Mouse (Mus musculus): ENCODE results near the gene U2af1l4.
A peak's percentile ranks its signal among the peaks of the same experiment; 100 is the strongest.

U2af1l4 gene

GRCm38 (mm10) chr7:30586455-30587020, 23.4 kb downstream of the U2af1l4 start:
- no peak for DNase-seq (ENCODE audit: low read depth, low spot score)

- no peak for DNase-seq (ENCODE audit: low read depth, low spot score)
These were observed 25.0 kb downstream of the U2af1l4 start for GRCm38 (mm10) chr7:30587842-30588667.

GRCm38 (mm10) chr7:30588676-30589434, 25.8 kb downstream of the U2af1l4 start, which contains the start of gene Kmt2b:
Gene Kmt2b, minus strand, starts transcription at chr7:30588726.
- DNase-seq (ENCODE audit: low read depth, low spot score), result peak; percentile 93

DNA sequence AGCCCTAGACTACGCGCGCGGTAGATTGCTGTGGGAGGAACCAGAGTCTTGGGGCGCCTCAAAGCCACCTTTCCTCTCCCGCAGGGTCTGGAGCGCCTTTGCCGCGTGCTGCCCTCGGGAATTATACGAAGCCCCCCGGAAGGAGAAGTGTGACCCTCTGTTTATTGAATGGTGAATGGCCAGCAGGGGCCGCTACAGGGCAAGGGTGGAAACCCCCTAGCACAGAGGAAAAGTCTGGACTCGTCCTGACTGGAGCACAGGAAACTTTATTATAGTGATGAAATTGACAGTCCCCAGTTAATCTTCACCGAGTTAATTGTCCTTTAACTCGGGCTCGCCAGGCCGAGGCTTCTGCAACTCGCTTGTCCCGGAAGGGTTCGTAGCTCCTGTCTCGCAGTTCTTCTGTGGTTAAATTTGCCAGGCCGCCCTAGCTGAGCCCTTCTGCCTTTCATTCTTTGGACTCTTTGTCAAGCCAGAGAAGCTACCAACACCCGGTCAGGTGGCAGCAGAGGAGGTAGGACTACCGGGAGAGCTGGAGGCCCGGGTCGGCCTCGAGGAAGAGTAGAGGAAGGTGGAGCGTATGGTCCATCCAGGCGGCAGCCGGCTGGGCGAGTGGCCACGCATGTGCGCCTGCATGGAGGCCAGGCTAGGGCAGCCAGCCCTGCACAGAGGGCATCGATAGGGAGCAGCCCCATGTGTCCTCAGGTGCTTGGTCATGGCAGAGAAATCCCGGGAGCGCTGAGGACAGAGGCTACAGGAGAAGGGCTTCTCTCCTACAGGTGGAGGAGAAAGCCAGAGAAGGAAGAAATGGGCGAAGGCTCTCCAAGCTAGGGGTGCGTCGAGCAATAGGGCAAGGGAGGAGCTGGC, 26.6 kb downstream of the U2af1l4 start:
- DNase-seq (ENCODE audit: low read depth, low spot score), result peak; percentile 67

DNA sequence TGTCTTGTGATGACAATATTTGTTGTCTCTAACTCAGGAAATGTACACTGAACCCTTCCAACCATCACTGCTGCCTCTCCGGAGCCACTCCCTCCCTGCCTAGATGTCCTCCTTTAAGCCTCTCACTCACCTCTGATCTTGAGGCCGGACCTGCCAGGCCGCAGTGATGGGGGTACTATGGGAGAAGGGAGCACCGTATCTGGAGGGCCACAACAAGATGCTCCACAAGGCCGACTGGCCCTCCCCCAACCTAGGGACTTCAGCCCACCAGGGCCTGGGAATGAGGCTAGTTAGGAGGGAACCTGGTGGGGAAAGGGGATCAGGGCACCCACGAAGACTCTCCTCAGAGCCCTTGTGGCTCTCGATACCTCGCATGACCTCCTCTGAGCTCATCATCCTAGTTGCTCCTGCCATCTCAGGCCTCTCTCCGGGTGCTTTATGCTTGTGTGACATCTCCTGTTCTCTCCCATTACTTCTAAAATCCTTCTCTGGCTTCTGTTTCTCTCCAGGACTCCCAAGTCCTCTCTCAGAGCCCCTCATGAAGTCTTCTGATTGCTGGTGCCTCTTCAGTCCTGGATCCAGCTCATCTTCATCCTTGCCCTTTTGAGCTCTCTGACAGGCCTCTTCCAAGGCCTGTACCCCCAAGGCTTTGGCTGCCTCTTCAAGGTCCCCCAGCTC, 28.0 kb downstream of the U2af1l4 start:
- no peak for DNase-seq (ENCODE audit: low read depth, low spot score)

GRCm38 (mm10) chr7:30591605-30591951, 28.5 kb downstream of the U2af1l4 start:
- no peak for DNase-seq (ENCODE audit: low read depth, low spot score)

- no peak for DNase-seq (ENCODE audit: low read depth, low spot score)
These were observed 29.8 kb downstream of the U2af1l4 start for GRCm38 (mm10) chr7:30592772-30593423.

DNA sequence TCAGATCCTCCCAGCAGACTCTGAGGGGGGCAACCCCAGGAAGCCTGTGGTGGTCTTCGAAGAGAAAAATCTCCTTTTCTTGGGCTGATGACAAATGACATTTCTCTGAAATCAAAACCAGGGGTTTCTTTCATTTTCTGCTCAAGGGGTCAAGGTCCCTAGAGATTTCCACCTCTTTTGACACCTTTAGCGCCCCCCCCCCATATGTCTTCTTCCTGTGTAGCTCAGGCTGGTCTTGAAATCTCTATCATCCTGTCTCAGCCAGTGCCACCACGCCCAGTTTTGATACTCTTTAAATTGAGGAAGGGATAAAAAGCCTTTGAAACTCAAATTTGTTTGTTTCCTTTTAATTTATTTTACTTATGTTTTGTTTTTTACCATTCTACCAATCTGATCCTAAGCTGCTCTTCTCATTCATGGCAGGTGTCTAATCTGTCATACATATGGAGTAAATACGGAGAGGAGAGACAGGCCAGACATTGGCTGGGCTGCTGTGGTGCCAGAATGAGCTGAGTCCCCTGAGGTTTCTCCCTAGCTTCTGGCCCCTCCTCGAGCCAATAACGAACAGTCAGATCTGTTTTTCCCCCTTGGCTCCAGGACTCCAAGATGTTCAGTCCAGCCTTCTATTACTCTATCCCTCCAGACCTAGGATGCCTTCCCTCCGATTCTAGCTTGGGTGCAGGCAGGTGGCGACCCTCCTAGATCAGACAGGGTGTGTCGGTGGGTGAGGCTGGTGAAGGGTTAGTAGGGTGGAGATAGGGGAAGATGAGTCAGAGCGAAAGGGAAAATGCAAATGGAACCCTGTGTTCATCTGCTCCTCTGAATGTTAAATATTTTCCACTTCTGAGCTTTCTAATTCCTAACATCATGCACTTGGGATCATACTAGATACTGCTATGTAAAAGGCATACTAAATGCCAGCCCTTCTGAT, 30.7 kb downstream of the U2af1l4 start:
- no peak for DNase-seq (ENCODE audit: low read depth, low spot score)

DNA sequence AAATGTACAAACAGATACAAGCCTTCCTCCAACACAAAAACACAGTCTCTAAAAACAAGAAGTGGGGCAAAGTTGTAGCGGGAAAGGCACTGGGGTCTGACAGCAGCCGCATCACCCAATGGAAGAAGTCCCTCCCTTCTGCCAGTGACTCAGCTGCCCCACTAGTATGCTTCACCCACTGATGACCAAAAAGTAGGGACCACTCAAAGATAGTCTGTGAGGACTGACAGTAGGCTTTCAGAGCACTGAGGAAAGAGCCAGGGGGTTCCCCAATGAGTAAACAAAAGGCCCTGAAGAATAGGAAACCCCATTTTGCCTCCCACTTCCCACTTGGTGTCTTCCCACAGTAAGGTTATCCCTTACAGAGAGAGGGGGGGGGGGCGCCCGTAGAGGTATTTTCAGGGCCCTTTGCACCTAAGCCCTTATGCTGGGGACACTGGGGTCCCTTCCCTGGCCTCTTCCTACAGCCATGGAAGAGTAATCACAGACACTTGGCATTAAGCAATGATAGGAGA, 31.5 kb downstream of the U2af1l4 start:
- no peak for DNase-seq (ENCODE audit: low read depth, low spot score)

- no peak for DNase-seq (ENCODE audit: low read depth, low spot score)
These were observed 33.0 kb downstream of the U2af1l4 start for GRCm38 (mm10) chr7:30596093-30596492.

DNA sequence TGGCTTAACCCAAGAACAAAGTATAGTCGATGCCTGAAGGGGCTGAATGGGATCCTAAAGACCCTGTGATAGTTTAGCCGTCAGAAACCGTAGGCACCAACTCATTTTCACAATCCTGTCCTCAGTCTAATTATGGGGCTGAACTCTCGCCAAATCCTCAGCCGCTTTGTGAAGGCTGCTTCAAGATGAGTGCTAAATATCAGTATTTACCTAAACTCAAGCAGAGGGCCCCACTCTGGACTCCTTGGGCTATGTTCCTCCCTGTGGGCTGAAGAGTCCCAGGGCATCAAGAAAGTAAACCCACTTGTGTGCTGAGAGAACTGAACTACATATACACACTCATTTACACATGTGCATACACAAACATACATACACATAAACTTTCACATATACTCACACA, 33.7 kb downstream of the U2af1l4 start:
- DNase-seq (ENCODE audit: low read depth, low spot score), result no peak

DNA sequence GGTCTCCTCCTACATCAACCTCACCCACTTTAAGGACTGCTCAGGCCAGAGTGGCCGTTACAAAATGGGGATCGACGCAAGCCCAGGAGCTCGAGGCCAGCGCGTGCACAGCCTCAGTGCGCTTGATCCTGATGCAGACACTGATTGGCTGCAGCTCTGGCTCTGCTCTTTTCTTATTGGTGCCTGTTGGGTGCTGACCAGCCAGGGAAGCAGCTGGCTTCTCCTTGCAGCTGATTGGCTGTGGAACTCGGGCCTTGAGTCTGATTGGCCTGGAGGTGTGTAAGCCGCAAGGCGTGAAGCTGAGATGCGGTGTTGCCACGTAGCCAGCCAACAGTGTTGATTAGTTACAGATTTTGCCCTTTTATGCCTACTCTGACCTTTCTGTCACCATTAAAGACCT, 35.7 kb downstream of the U2af1l4 start, which contains the start of gene Zbtb32:
TSS of gene Zbtb32 (minus strand) at position 124 of the 400 bp plus-strand sequence.
- DNase-seq (ENCODE audit: low read depth, low spot score), result no peak

DNA sequence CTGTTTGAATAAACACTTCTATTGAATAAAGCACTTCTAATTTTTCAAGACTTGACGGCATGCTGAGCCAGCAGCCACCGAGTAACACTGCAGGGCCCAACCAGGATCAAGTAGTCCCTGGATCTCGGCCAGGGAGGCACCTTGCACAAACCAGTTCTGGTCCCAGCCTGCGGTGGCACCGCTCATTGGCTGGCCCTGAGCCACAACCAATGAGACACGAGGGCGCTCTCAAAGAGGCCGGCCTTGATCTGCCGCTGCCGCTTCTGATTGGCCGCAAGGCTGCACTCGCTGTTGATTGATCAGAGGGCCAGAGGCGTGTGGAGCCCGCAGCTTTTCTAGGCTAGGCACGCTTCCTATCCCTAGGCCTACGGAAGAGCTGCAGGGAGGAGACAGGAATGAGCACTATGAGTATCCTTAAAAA, 36.8 kb downstream of the U2af1l4 start:
- peak; percentile 87 for DNase-seq (ENCODE audit: low read depth, low spot score)

GRCm38 (mm10) chr7:30600651-30601050, 37.5 kb downstream of the U2af1l4 start:
- DNase-seq (ENCODE audit: low read depth, low spot score), result no peak

GRCm38 (mm10) chr7:30602583-30602982, 39.5 kb downstream of the U2af1l4 start:
- DNase-seq (ENCODE audit: low read depth, low spot score), result no peak

- DNase-seq (ENCODE audit: low read depth, low spot score), result no peak
These were observed 41.3 kb downstream of the U2af1l4 start for GRCm38 (mm10) chr7:30604424-30604823.

GRCm38 (mm10) chr7:30604944-30605343, 41.8 kb downstream of the U2af1l4 start:
- DNase-seq (ENCODE audit: low read depth, low spot score), result no peak

- DNase-seq (ENCODE audit: low read depth, low spot score), result no peak
These were observed 44.7 kb downstream of the U2af1l4 start for GRCm38 (mm10) chr7:30607706-30608309.

DNA sequence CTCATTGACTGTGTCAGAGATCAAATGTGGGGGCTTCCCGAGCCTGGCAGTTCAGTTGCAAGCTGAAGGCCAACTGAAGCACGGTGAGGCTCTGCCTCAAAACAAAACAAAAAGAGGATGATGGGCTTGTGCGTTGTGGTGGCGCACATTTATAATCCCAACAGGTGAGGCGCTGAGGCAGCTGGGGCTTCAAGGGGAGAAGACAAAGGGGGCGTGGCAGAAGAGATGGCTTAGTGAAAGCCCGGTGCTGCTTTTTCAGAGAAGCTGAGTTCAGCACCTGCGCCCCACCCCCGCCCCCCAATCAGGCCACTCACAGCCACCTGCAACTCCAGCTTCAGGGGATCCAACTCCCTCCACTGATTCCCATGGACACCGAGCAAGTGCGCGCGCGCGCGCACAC, 45.4 kb downstream of the U2af1l4 start:
- no peak for DNase-seq (ENCODE audit: low read depth, low spot score)
